Mouse (Mus musculus) cortical plate, adult 2 months (tissue): Measurements from ENCODE around the gene 4922502D21Rik.

Experiments used
- CTCF ChIP-seq: fragments of 200-500 bp; IDR thresholded peaks from 2 replicates; pipeline ENCODE4 v1.5.1; 2011; ENCODE audit warnings: mild to moderate bottlenecking, control low read depth, low read length; ENCODE audit not compliant: insufficient read depth; ENCODE audit errors: extremely low read depth
- POLR2A ChIP-seq: fragments of 200-500 bp; IDR thresholded peaks from 2 replicates; pipeline ENCODE4 v1.6.1; 2011; ENCODE audit warnings: mild to moderate bottlenecking, low read length, control low read depth; ENCODE audit not compliant: insufficient read depth; ENCODE audit errors: extremely low read depth

- no peak for TF ChIP-seq CTCF
- no peak for TF ChIP-seq POLR2A
Observed at GRCm38 (mm10) chr6:129274476-129274875, 57.1 kb downstream of the 4922502D21Rik start.
